Mouse (Mus musculus) CH12.LX (cell line): ENCODE results near the gene Zeb2. TPM values are rescaled to one million over a fixed set of nuclear protein-coding genes. Genes with fewer than 3 reads are reported as not detected.

ENCODE experiments used
- DNase-seq: peaks from one replicate; pipeline ENCODE4 v3.0.0-alpha.2; 2013; ENCODE audit errors: extremely low read depth
- H3K27ac ChIP-seq: 2 replicates; pipeline ENCODE4 v1.5.1; 2012; ENCODE audit warnings: low read depth, mild to moderate bottlenecking, control low read depth, moderate library complexity; ENCODE audit not compliant: insufficient read depth
- H3K27me3 ChIP-seq: replicated peaks from 2 replicates; pipeline ENCODE3; 2012; ENCODE audit warnings: inconsistent platforms
- H3K36me3 ChIP-seq, 2 experiments: replicated peaks in 1 of 2; 2 replicates each; pipeline versions ENCODE3 to v1.6.1; 2012; ENCODE audit warnings: inconsistent platforms in 1 of 2, low read length in 1 of 2, mild to moderate bottlenecking in 1 of 2, mixed read lengths in 1 of 2, moderate library complexity in 1 of 2; ENCODE audit not compliant: control insufficient read depth in 1 of 2, insufficient read depth in 1 of 2
- H3K4me1 ChIP-seq, 2 experiments: 2 replicates each; pipeline ENCODE4 v1.6.1; 2012; ENCODE audit warnings: inconsistent platforms in 1 of 2, moderate library complexity in 1 of 2; ENCODE audit not compliant: insufficient read depth in 2 of 2, control insufficient read depth in 1 of 2
- H3K4me2 ChIP-seq: 2 replicates; pipeline ENCODE4 v1.6.1; 2012; ENCODE audit warnings: low read depth, mild to moderate bottlenecking, control low read depth; ENCODE audit not compliant: poor library complexity, insufficient read depth, severe bottlenecking
- H3K4me3 ChIP-seq, 3 experiments: fragments of 150-350 bp in 1 of 3; sonication (generic) in 1 of 3; replicated peaks in 1 of 3; 2 replicates each; pipeline versions ENCODE3 to v1.5.1; 2011 to 2012; ENCODE audit warnings: low read depth in 2 of 3, low read length in 2 of 3, mild to moderate bottlenecking in 2 of 3, moderate library complexity in 2 of 3, control low read depth in 1 of 3, improper control_type of control experiment in 1 of 3, inconsistent platforms in 1 of 3, mixed read lengths in 1 of 3; ENCODE audit not compliant: poor library complexity in 1 of 3
- H3K79me2 ChIP-seq: replicated peaks from 2 replicates; pipeline ENCODE4 v1.6.1; 2012; ENCODE audit warnings: mild to moderate bottlenecking, moderate library complexity; ENCODE audit not compliant: control insufficient read depth, poor library complexity, insufficient read depth, severe bottlenecking; ENCODE audit errors: extremely low read depth
- H3K9ac ChIP-seq: 2 replicates; pipeline ENCODE4 v1.6.1; 2012; ENCODE audit warnings: low read depth, mild to moderate bottlenecking, control low read depth, moderate library complexity; ENCODE audit not compliant: insufficient read depth
- H3K9me3 ChIP-seq: replicated peaks from 2 replicates; pipeline ENCODE3; 2012; ENCODE audit warnings: low read length, inconsistent platforms, mixed read lengths
- BHLHE40 ChIP-seq: IDR thresholded peaks from 2 replicates; pipeline ENCODE4 v1.6.1; 2011; ENCODE audit warnings: mild to moderate bottlenecking, low read depth, low read length, improper control_type of control experiment
- CHD2 ChIP-seq: IDR thresholded peaks from 2 replicates; pipeline ENCODE4 v1.6.1; 2011; ENCODE audit warnings: low read length, improper control_type of control experiment
- EP300 ChIP-seq: IDR thresholded peaks from 2 replicates; pipeline ENCODE4 v1.6.1; 2011; ENCODE audit warnings: low read length, improper control_type of control experiment
- ETS1 ChIP-seq: conservative IDR thresholded peaks from 2 replicates; pipeline ENCODE4 v1.6.1; 2012; ENCODE audit warnings: low read depth, mild to moderate bottlenecking, inconsistent platforms, low read length, improper control_type of control experiment, moderate library complexity
- GABPA ChIP-seq: IDR thresholded peaks from 2 replicates; pipeline ENCODE4 v1.6.1; 2012; ENCODE audit warnings: low read depth, low read length, improper control_type of control experiment, inconsistent platforms; ENCODE audit not compliant: insufficient replicate concordance
- HCFC1 ChIP-seq: IDR thresholded peaks from 2 replicates; pipeline ENCODE4 v1.6.1; 2012; ENCODE audit warnings: low read depth, mild to moderate bottlenecking, inconsistent platforms, low read length, improper control_type of control experiment
- IRF4 ChIP-seq: IDR thresholded peaks from 2 replicates; pipeline ENCODE4 v1.6.1; 2014; ENCODE audit warnings: low read depth, mild to moderate bottlenecking, inconsistent platforms, low read length, improper control_type of control experiment
- MAFK ChIP-seq: IDR thresholded peaks from 2 replicates; pipeline ENCODE4 v1.6.1; 2011; ENCODE audit warnings: low read length, improper control_type of control experiment; ENCODE audit not compliant: insufficient replicate concordance
- MAZ ChIP-seq: IDR thresholded peaks from 2 replicates; pipeline ENCODE4 v1.6.1; 2012; ENCODE audit warnings: low read depth, mild to moderate bottlenecking, inconsistent platforms, low read length, improper control_type of control experiment, moderate library complexity
- MEF2A ChIP-seq: IDR thresholded peaks from 2 replicates; pipeline ENCODE4 v1.6.1; 2014; ENCODE audit warnings: low read depth, mild to moderate bottlenecking, inconsistent platforms, low read length, improper control_type of control experiment, borderline replicate concordance
- MXI1 ChIP-seq: IDR thresholded peaks from 2 replicates; pipeline ENCODE4 v1.6.1; 2011; ENCODE audit warnings: mild to moderate bottlenecking, low read depth, low read length, improper control_type of control experiment
- MYC ChIP-seq: IDR thresholded peaks from 2 replicates; pipeline ENCODE4 v1.6.1; 2011; ENCODE audit warnings: low read depth, mild to moderate bottlenecking, improper control_type of control experiment, low read length
- POLR2A ChIP-seq: IDR thresholded peaks from 2 replicates; pipeline ENCODE4 v1.6.1; 2011; ENCODE audit warnings: low read depth, mild to moderate bottlenecking, improper control_type of control experiment, low read length
- RAD21 ChIP-seq: IDR thresholded peaks from 2 replicates; pipeline ENCODE4 v1.6.1; 2011; ENCODE audit warnings: low read depth, mild to moderate bottlenecking, low read length, improper control_type of control experiment, moderate library complexity
- RCOR1 ChIP-seq: conservative IDR thresholded peaks from 2 replicates; pipeline ENCODE4 v1.6.1; 2012; ENCODE audit warnings: low read depth, mild to moderate bottlenecking, inconsistent platforms, low read length, improper control_type of control experiment
- SMC3 ChIP-seq: IDR thresholded peaks from 2 replicates; pipeline ENCODE4 v1.6.1; 2011; ENCODE audit warnings: low read depth, low read length, improper control_type of control experiment
- TBP ChIP-seq: conservative IDR thresholded peaks from 2 replicates; pipeline ENCODE4 v1.6.1; 2011; ENCODE audit warnings: low read depth, low read length, improper control_type of control experiment
- TCF12 ChIP-seq: IDR thresholded peaks from 2 replicates; pipeline ENCODE4 v1.6.1; 2014; ENCODE audit warnings: low read depth, mild to moderate bottlenecking, inconsistent platforms, low read length, improper control_type of control experiment
- ZNF384 ChIP-seq: IDR thresholded peaks from 2 replicates; pipeline ENCODE4 v1.6.1; 2012; ENCODE audit warnings: low read depth, low read length, improper control_type of control experiment, inconsistent platforms
- dilution Hi-C: fragments of 300-500 bp; cut with MboI; formaldehyde crosslinking; loops from 2 replicates; pipeline ENCODE4 v1.14.3; 2020; ENCODE audit warnings: low sequenced_read_pairs; ENCODE audit not compliant: extremely low pct_unique_long_range_greater_than_20kb, extremely low pct_ligation_motif_present
- in situ Hi-C: fragments of 300-500 bp; cut with MboI; formaldehyde crosslinking; loops from 3 replicates; pipeline ENCODE4 v1.14.3; 2019; ENCODE audit warnings: low sequenced_read_pairs, low pct_ligation_motif_present, low pct_unique_long_range_greater_than_20kb, mixed read lengths
- polyA plus RNA-seq: library from polyadenylated mRNA; unstranded; fragments of >175 nt; gene quantifications from 2 replicates; pipeline ENCODE4 v1.2.1, GENCODE M21; 2012; ENCODE audit warnings: low read depth; ENCODE audit not compliant: insufficient read length
- total RNA-seq, 2 experiments: library from RNA; depleted of rRNA; stranded (reverse); fragments of 300-350 nt in 1 of 2; fragments of >200 nt in 1 of 2; gene quantifications; 2 replicates each; pipeline ENCODE4 v1.2.3; 2012 to 2014

The Zeb2 gene
- total and polyA plus RNA-seq, 3 experiments, result 12.9 to 25.8 (median 20.8) TPM

DNA sequence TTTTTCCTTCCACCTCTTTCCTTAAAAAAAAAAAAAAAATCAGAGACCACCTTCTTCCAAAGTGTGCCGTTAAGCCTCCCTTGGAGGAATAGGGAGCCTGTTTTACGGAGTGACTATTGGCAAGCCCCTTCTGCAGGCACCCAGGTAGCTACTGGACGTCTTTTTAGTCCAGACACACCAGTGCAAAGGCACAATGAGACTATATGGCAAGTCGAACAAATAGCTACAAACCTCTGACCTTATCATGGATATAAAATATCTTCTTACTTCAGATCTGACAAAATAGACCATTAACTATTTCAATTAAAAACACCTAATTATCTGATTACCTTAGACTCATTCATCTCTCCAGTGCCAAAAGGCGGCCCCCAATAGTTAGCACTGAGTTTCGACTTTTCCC is 2.0 kb downstream of the Zeb2 start:
- no peaks in the 10 kb centered on the region for H3K36me3 ChIP-seq
- peak overlapping the region; percentile 84 for H3K4me2 ChIP-seq
- dilution Hi-C loops, result no loop called here
- H3K27ac ChIP-seq, result peak overlapping the region; percentile 67
- no peaks in the 10 kb centered on the region for H3K27me3 ChIP-seq
- no peak for DNase-seq
- H3K9ac ChIP-seq, result peak overlapping the region; percentile 99
- peaks cover 2 to 36% of the 10 kb centered on the region in 2 experiments; a peak in 2 of 4 replicates for H3K4me1 ChIP-seq
- in situ Hi-C loops, result loop anchor here (25.0 kb wide), 2 partner anchors 653 to 1322 kb away; no protein-coding TSS in a partner anchor
- H3K79me2 ChIP-seq, result peaks cover 30% of the 10 kb centered on the region
- H3K4me3 ChIP-seq, result peak overlapping the region in 2 of 3 experiments; percentile 67 to 77
- no peaks in the 10 kb centered on the region for H3K9me3 ChIP-seq
- TF ChIP-seq GABPA (no peak), ZNF384 (peak; percentile 12; the same call in 1 of the 2 replicates)

DNA sequence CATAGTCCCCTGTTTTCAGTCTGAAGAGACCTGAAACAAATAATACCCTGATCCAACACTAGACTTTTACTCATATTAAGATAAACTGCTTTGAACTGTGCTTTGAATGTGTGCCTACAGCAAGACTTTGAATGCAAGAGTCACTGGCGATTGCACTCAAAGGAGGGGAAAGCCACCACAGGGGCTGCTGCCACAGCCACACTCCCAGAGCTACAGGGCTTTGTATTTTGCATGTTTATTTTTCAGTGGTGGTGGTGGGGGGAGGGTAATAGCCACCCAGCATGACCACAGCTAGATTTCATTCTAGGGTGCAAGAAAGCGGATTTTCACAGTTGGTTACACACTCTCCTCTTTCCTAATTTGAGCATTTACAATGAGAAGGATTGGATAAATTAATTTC is 2.6 kb downstream of the Zeb2 start:
- TF ChIP-seq MAZ, result no peak
- TF ChIP-seq GABPA, result no peak
- TF ChIP-seq MXI1, result 0 out of 2 replicates have a peak, but pooled peaks have one; percentile 32
- TF ChIP-seq CHD2, result peak; percentile 90
- peak; percentile 84 for TF ChIP-seq BHLHE40
- peak; percentile 89 for TF ChIP-seq MYC
- TF ChIP-seq MAFK, result peak; percentile 61; the same call in 1 of the 2 replicates
- no peak for TF ChIP-seq POLR2A
- TF ChIP-seq RAD21, result peak; percentile 25
- TF ChIP-seq IRF4, result peak; percentile 72; the same call in 1 of the 2 replicates
- TF ChIP-seq TBP, result 0 out of 2 replicates have a peak, but pooled peaks have one; percentile 37
- TF ChIP-seq SMC3, result peak; percentile 33
- no peak; the same call in 1 of the 2 replicates for TF ChIP-seq RCOR1
- TF ChIP-seq MEF2A, result peak; percentile 83; the same call in 1 of the 2 replicates
- TF ChIP-seq TCF12, result peak; percentile 79
- peak; percentile 36; the same call in 1 of the 2 replicates for TF ChIP-seq HCFC1
- TF ChIP-seq EP300, result peak; percentile 67
- TF ChIP-seq ZNF384, result peak; percentile 31; the same call in 1 of the 2 replicates
- TF ChIP-seq ETS1, result peak; percentile 81
- Histone ChIP-seq H3K27ac (peak overlapping the region; percentile 51; the same call in 1 of the 2 replicates), H3K4me2 (peak overlapping the region; percentile 90), H3K9me3 (no peaks in the 10 kb centered on the region), H3K4me3 (peak overlapping the region in 1 of 3 experiments; percentile 67), H3K36me3 (no peaks in the 10 kb centered on the region), H3K79me2 (peaks cover 36% of the 10 kb centered on the region), H3K4me1 (peaks cover 2 to 36% of the 10 kb centered on the region in 2 experiments; a peak in 2 of 4 replicates), H3K9ac (peak overlapping the region; percentile 100), H3K27me3 (no peaks in the 10 kb centered on the region)
- dilution Hi-C loops (no loop called here), in situ Hi-C loops (loop anchor here (25.0 kb wide), 2 partner anchors 652 to 1323 kb away; no protein-coding TSS in a partner anchor)
- DNase-seq, result peak; percentile 76
